Mouse (Mus musculus): ENCODE results near the gene Zfp536. TPM values are rescaled to one million over a fixed set of nuclear protein-coding genes. Genes with fewer than 3 reads are reported as not detected.

Zfp536 gene
- 0.48 TPM for polyA plus RNA-seq (2017; shearing (Covaris generic))

DNA sequence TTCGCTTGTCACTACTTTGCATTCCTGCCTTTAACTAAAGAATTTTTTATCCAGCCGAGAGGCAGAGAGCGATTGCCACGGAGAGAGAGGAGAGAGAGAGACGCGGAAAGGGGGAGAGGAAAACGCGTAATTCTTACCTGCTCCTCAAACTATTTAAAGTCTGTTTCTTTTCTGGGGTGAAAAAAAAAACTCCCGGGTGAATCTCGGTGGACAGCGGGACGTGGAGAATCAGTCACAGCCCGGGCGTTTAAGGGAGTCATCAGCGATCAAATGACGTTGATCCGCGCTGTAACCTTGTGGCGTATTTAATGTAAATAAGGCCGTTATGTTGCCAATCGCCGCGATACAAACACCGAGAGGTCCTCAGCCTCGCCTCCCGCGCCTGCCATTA, at the start of gene Zfp536:
Zfp536 (minus strand) TSS at position 330 of the 391 bp plus-strand sequence.

Other genes starting within 250 kb of the Zfp536 start
- 78.6 TPM for gene Uri1, start 249.9 kb upstream of the Zfp536 start, polyA plus RNA-seq (2017; shearing (Covaris generic))